Comparison of ENCODE assay signal across 10 mouse cellular contexts in the genomic region with DNA sequence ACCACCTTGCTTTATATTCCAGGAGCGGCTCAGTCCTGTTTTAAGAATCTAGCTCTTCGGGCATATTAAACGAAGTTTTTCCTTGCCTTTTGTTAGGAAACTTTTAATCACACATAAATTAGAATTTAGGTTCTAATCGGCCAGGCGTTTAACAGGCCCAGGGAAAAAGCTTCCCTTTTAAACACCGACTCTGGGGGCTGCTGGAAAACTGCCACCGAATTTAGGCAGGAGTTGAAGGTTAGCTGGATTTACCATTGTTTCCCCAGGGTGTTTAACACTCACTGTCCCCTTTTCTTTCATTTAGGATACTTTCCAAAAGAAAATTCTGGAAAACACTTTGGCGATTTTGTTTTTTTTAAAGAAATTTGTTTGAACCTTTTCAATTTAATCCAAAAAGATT. TPM values are rescaled to one million over a fixed set of nuclear protein-coding genes. Genes with fewer than 3 reads are reported as not detected.
DNase-seq lines count a peak whose midpoint lies in the region; ATAC-seq and TF ChIP-seq lines count a peak whose summit lies in the region.
"Had no signal": no experiment of that assay in that cellular context is flagged by ENCODE, and none has a peak within 500 bp of the region (broad histone marks: within the 10 kb centered on the region; RNA-seq: fewer than 3 reads in every experiment).

No protein-coding gene starts in this region.

- H3K4me2 ChIP-seq in embryonic facial prominence, embryonic 13.5 days = peak overlapping the region; percentile 65
- H3K4me2 ChIP-seq in hindbrain, embryonic 13.5 days = peak overlapping the region; percentile 74
- peak overlapping the region; percentile 82 for H3K4me2 ChIP-seq in midbrain, embryonic 16.5 days (ENCODE audit: low read length)

- no peak overlapping the region for H3K9ac ChIP-seq in embryonic facial prominence, embryonic 13.5 days
- peak overlapping the region; percentile 68 for H3K9ac ChIP-seq in hindbrain, embryonic 13.5 days
- H3K9ac ChIP-seq in midbrain, embryonic 16.5 days (ENCODE audit: low read depth, low read length) = peak overlapping the region; percentile 61
- H3K9ac ChIP-seq: liver, embryonic 13.5 days had no signal

- 14% methylated on average over 8 of the region's 8 CpGs for WGBS in embryonic facial prominence, embryonic 13.5 days
- 19% methylated on average over 8 of the region's 8 CpGs for WGBS in hindbrain, embryonic 13.5 days
- WGBS in midbrain, embryonic 16.5 days = 12% methylated on average over 8 of the region's 8 CpGs

- TF ChIP-seq CTCF in left cerebral cortex, adult 2 months (IDR thresholded peaks at IDR 0.05) = no peak

- DNase-seq in left cerebral cortex, adult 2 months (ENCODE audit: extremely low spot score in 1 of 2, low spot score in 2 of 2) = no peak
- no peak for DNase-seq in left cerebral cortex, adult 9 months (ENCODE audit: low spot score in 2 of 2)
- no peak for DNase-seq in layer of hippocampus, postnatal 36 days
- DNase-seq in testis, postnatal 14 days (ENCODE audit: low spot score) = no peak
- DNase-seq: liver, embryonic 13.5 days had no signal

- H3K9me3 ChIP-seq in embryonic facial prominence, embryonic 13.5 days = no peaks in the 10 kb centered on the region
- no peaks in the 10 kb centered on the region for H3K9me3 ChIP-seq in hindbrain, embryonic 13.5 days
- H3K9me3 ChIP-seq in midbrain, embryonic 16.5 days (replicated peaks; ENCODE audit: control insufficient read depth, low read length, poor library complexity, severe bottlenecking) = no peaks in the 10 kb centered on the region
- H3K9me3 ChIP-seq: liver, embryonic 13.5 days had no signal

- H3K27ac ChIP-seq in left cerebral cortex, adult 2 months = peak overlapping the region; percentile 79
- no peak overlapping the region for H3K27ac ChIP-seq in embryonic facial prominence, embryonic 13.5 days
- peak overlapping the region; percentile 81 for H3K27ac ChIP-seq in hindbrain, embryonic 13.5 days
- peak overlapping the region; percentile 50; the same call in 1 of the 2 replicates for H3K27ac ChIP-seq in midbrain, embryonic 16.5 days (ENCODE audit: low read length)
- H3K27ac ChIP-seq: liver, embryonic 13.5 days had no signal

- ATAC-seq in embryonic facial prominence, embryonic 13.5 days (ENCODE audit: insufficient number of reproducible peaks, insufficient read depth, low FRiP score, low TSS enrichment, low read depth) = no peak
- no peak for ATAC-seq in hindbrain, embryonic 13.5 days (ENCODE audit: low FRiP score)
- ATAC-seq in midbrain, embryonic 16.5 days = no peak

- H3K36me3 ChIP-seq in embryonic facial prominence, embryonic 13.5 days = no peaks in the 10 kb centered on the region
- H3K36me3 ChIP-seq in hindbrain, embryonic 13.5 days = no peaks in the 10 kb centered on the region
- no peaks in the 10 kb centered on the region for H3K36me3 ChIP-seq in midbrain, embryonic 16.5 days (ENCODE audit: control insufficient read depth, insufficient read depth, low read length)
- H3K36me3 ChIP-seq: liver, embryonic 13.5 days had no signal

- H3K4me3 ChIP-seq in left cerebral cortex, adult 2 months = peak overlapping the region; percentile 53
- H3K4me3 ChIP-seq in embryonic facial prominence, embryonic 13.5 days = peak overlapping the region; percentile 38
- H3K4me3 ChIP-seq in hindbrain, embryonic 13.5 days = peak overlapping the region; percentile 38
- peak overlapping the region; percentile 40 for H3K4me3 ChIP-seq in midbrain, embryonic 16.5 days (ENCODE audit: low read depth, low read length)
- H3K4me3 ChIP-seq: liver, embryonic 13.5 days had no signal

- H3K4me1 ChIP-seq in embryonic facial prominence, embryonic 13.5 days = peaks cover 9% of the 10 kb centered on the region
- H3K4me1 ChIP-seq in hindbrain, embryonic 13.5 days (replicated peaks) = peaks cover 31% of the 10 kb centered on the region
- H3K4me1 ChIP-seq in midbrain, embryonic 16.5 days (ENCODE audit: control insufficient read depth, insufficient read depth, low read length) = peaks cover 6% of the 10 kb centered on the region; the same call in 1 of the 2 replicates
- H3K4me1 ChIP-seq: liver, embryonic 13.5 days had no signal

- peaks cover 49% of the 10 kb centered on the region for H3K27me3 ChIP-seq in embryonic facial prominence, embryonic 13.5 days
- peaks cover 11% of the 10 kb centered on the region; the same call in 1 of the 2 replicates for H3K27me3 ChIP-seq in hindbrain, embryonic 13.5 days
- H3K27me3 ChIP-seq in midbrain, embryonic 16.5 days (ENCODE audit: control insufficient read depth, insufficient read depth, low read depth, low read length) = peaks cover 5% of the 10 kb centered on the region; the same call in 1 of the 2 replicates

- intact Hi-C loops in left cerebral cortex, adult 2 months (cut with DNase I) = loop anchor here (2.0 to 5.0 kb wide), 2 partner anchors 59 to 155 kb away; no protein-coding TSS in a partner anchor

RNA-seq across cellular contexts. Expression of a gene that starts 3.7 kb away (rescaled TPM):
- total RNA-seq in left cerebral cortex, adult 2 months (2021) = 10 to 100 TPM; 46.5 to 62.8 TPM
- polyA plus RNA-seq in embryonic facial prominence, embryonic 13.5 days (2015; fragmentation: Nextera tagmentation; extraction: Ambion mirVana) = 1.0 and 2.4 TPM in 2 replicates
- polyA plus RNA-seq in hindbrain, embryonic 13.5 days (2015; fragmentation: Nextera tagmentation; extraction: Ambion mirVana) = 62.6 and 80.1 TPM in 2 replicates
- 13.5 and 18.3 TPM in 2 replicates for polyA plus RNA-seq in midbrain, embryonic 16.5 days (2015; fragmentation: Nextera tagmentation; extraction: Ambion mirVana)
- 100 to 1,000 TPM; 165 to 182 TPM for total RNA-seq in layer of hippocampus, postnatal 36 days (2021)
- total RNA-seq: gastrocnemius, adult 18-20 months had no signal
- polyA plus RNA-seq: urinary bladder, adult 2 months had no signal
